Mouse (Mus musculus): Measurements from ENCODE around the gene Nhej1. TPM values are rescaled to one million over a fixed set of nuclear protein-coding genes. Genes with fewer than 3 reads are reported as not detected.

Gene Nhej1
- total RNA-seq, 2 experiments from 2014 or later, result 4.9 to 5.3 TPM

GRCm38 (mm10) chr1:74977001-74977400, 148.0 kb downstream of the Nhej1 start:
- DNase-seq (ENCODE audit: low spot score), result no peak

- no peak for DNase-seq (ENCODE audit: low spot score)
Measured at GRCm38 (mm10) chr1:74975936-74976335, 149.1 kb downstream of the Nhej1 start.

- DNase-seq (ENCODE audit: low spot score), result no peak
Measured at GRCm38 (mm10) chr1:74973590-74973989, 151.4 kb downstream of the Nhej1 start.

GRCm38 (mm10) chr1:74971353-74972050, 153.5 kb downstream of the Nhej1 start:
- DNase-seq (ENCODE audit: low spot score), result no peak

- no peak for DNase-seq (ENCODE audit: low spot score)
Measured at GRCm38 (mm10) chr1:74967962-74968580, 156.9 kb downstream of the Nhej1 start.

- peak; percentile 77 for DNase-seq (ENCODE audit: low spot score)
Measured at GRCm38 (mm10) chr1:74964494-74965215, 160.3 kb downstream of the Nhej1 start.

GRCm38 (mm10) chr1:74962853-74963227, 162.2 kb downstream of the Nhej1 start:
- no peak for DNase-seq (ENCODE audit: low spot score)

GRCm38 (mm10) chr1:74962126-74962852, 162.7 kb downstream of the Nhej1 start:
- DNase-seq (ENCODE audit: low spot score), result no peak

- DNase-seq (ENCODE audit: low spot score), result no peak
Measured at GRCm38 (mm10) chr1:74961722-74962121, 163.3 kb downstream of the Nhej1 start.

GRCm38 (mm10) chr1:74960059-74960458, 164.9 kb downstream of the Nhej1 start:
- DNase-seq (ENCODE audit: low spot score), result no peak

GRCm38 (mm10) chr1:74951556-74952210, 173.3 kb downstream of the Nhej1 start, which contains the start of gene Ihh:
Gene Ihh, minus strand, starts transcription at chr1:74951672.
- no peak for DNase-seq (ENCODE audit: low spot score)

GRCm38 (mm10) chr1:74950576-74951490, 174.2 kb downstream of the Nhej1 start:
- DNase-seq (ENCODE audit: low spot score), result no peak

- no peak for DNase-seq (ENCODE audit: low spot score)
Measured at GRCm38 (mm10) chr1:74950066-74950465, 174.9 kb downstream of the Nhej1 start.

GRCm38 (mm10) chr1:74949666-74950050, 175.3 kb downstream of the Nhej1 start:
- DNase-seq (ENCODE audit: low spot score), result peak; percentile 24

GRCm38 (mm10) chr1:74948784-74949665, 176.0 kb downstream of the Nhej1 start:
- peak; percentile 65 for DNase-seq (ENCODE audit: low spot score)

GRCm38 (mm10) chr1:74947986-74948670, 176.9 kb downstream of the Nhej1 start:
- DNase-seq (ENCODE audit: low spot score), result no peak

- DNase-seq (ENCODE audit: low spot score), result no peak
Measured at GRCm38 (mm10) chr1:74941651-74942360, 183.2 kb downstream of the Nhej1 start.

GRCm38 (mm10) chr1:74939762-74940161, 185.2 kb downstream of the Nhej1 start:
- DNase-seq (ENCODE audit: low spot score), result no peak
